ENCODE assay signal across 29 mouse cellular contexts in the genomic region with DNA sequence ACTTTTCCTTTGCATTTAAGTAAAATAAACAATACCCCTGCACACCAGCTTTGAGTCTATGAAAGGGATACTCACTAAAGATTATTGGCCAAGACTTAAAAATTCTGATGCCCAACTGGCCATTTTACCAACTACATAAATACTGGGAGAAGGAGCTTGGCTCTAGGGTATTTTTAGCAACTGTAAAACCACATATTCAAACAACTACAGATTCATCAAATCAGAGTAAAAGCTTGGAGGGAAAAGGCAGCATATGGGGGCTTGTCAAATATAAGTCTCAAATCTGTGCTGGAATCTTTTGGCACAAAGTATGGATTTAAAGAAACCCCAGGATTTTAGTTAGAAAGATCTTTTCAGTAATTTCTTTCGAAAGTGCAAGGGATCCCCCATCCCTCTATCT. TPM values are rescaled to one million over a fixed set of nuclear protein-coding genes. Genes with fewer than 3 reads are reported as not detected.
"Had no signal": no experiment of that assay in that cellular context is flagged by ENCODE, and none has a peak within 500 bp of the region (broad histone marks: within the 10 kb centered on the region; RNA-seq: fewer than 3 reads in every experiment).

No protein-coding gene starts in this region.

- H3K36me3 ChIP-seq: kidney, embryonic 15.5 days; liver, embryonic 13.5 days had no signal

- H3K9me3 ChIP-seq: kidney, embryonic 15.5 days; liver, embryonic 13.5 days had no signal

- H3K27me3 ChIP-seq: kidney, embryonic 15.5 days; liver, embryonic 13.5 days had no signal

- H3K27ac ChIP-seq: kidney, embryonic 15.5 days; left cerebral cortex, adult 2 months; liver, embryonic 13.5 days had no signal

- H3K9ac ChIP-seq: kidney, embryonic 15.5 days; liver, embryonic 13.5 days had no signal

- H3K4me1 ChIP-seq: kidney, embryonic 15.5 days; liver, embryonic 13.5 days had no signal

- H3K4me2 ChIP-seq: kidney, embryonic 15.5 days; liver, embryonic 13.5 days; midbrain, embryonic 11.5 days had no signal

- H3K4me3 ChIP-seq: kidney, embryonic 15.5 days; left cerebral cortex, adult 2 months; liver, embryonic 13.5 days had no signal

- DNase-seq: kidney, postnatal 10 days; kidney, postnatal 36 days; layer of hippocampus, postnatal 36 days; liver, embryonic 13.5 days; lung, adult 2 months; lung, postnatal 14 days; lung, postnatal 4 days; midbrain, embryonic 14.5 days; right cerebral cortex, postnatal 4 days; thymus, adult 18-20 months; thymus, postnatal 36 days had no signal

RNA-seq across cellular contexts. Expression of a gene that starts 20.2 kb away (rescaled TPM):
- total RNA-seq: layer of hippocampus, adult 8-10 months; layer of hippocampus, postnatal 10 days; layer of hippocampus, postnatal 36 days; left cerebral cortex, adult 2 months; left cerebral cortex, postnatal 10 days; left cerebral cortex, postnatal 36 days; liver, adult 2 months; megakaryocyte progenitor cell, adult 5-6 weeks; megakaryocyte-erythroid progenitor cell, adult 5-6 weeks; midbrain, postnatal 0 days had no signal
- polyA plus RNA-seq: kidney, embryonic 15.5 days; limb, embryonic 11.5 days; limb, embryonic 14.5 days; liver, adult 2 months; liver, embryonic 13.5 days; liver, embryonic 16.5 days; lung, adult 2 months; lung, embryonic 16.5 days; midbrain, embryonic 11.5 days; midbrain, embryonic 14.5 days; midbrain, postnatal 0 days; neural tube, embryonic 11.5 days; neural tube, embryonic 14.5 days; stomach, embryonic 14.5 days had no signal
